Mouse (Mus musculus) spleen, adult 2 months (tissue): ENCODE results near the gene Tcf7l2.

Experiments
- CTCF ChIP-seq: fragments of 200-500 bp; IDR thresholded peaks from 2 replicates; pipeline ENCODE4 v1.5.1; 2011; ENCODE audit warnings: mild to moderate bottlenecking, inconsistent platforms; ENCODE audit not compliant: insufficient read depth, insufficient read length, insufficient replicate concordance; ENCODE audit errors: extremely low read depth
- POLR2A ChIP-seq: fragments of 200-500 bp; IDR thresholded peaks from 2 replicates; pipeline ENCODE4 v1.6.1; 2011; ENCODE audit warnings: low read depth, low read length, inconsistent platforms

DNA sequence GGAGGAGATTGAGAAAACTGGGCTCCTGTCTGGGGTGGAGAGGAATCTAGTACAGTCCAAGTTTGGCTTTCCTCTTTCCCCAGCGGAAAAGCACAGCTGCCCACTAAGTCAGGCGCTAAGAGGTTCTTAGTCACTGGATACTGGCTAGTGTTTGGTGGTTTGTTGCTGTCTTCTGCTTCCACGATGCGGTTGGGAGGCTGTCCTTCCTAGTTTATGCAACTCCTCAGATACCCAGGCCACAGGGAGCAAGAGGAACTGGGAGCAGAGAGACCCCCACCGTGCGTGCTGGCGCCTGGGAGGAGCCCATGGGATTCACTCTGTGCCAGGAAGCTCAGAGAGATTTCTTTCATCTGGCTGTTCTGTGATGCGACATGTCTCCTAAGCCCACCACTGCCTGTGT lies 40.1 kb downstream of the Tcf7l2 start:
- TF ChIP-seq CTCF (no peak), POLR2A (no peak)
